Mouse (Mus musculus) stomach, embryonic 16.5 days (tissue): ENCODE data around the gene Idua. TPM values are rescaled to one million over a fixed set of nuclear protein-coding genes. Genes with fewer than 3 reads are reported as not detected.

Experiments used
- ATAC-seq: fragments of 200-750 bp; cut with Nextera tagmentation; 2 replicates; pipeline ENCODE4 v1.8.0; 2017; ENCODE audit warnings: moderate number of reproducible peaks, moderate TSS enrichment; ENCODE audit not compliant: insufficient read depth, low FRiP score
- H3K27ac ChIP-seq: fragments of 300-500 bp; sonication (generic); 2 replicates; pipeline ENCODE4 v1.5.1; 2014; ENCODE audit warnings: low read length
- H3K27me3 ChIP-seq: fragments of 300-500 bp; sonication (generic); 2 replicates; pipeline ENCODE4 v1.6.1; 2014; ENCODE audit warnings: low read length, control low read depth, mixed read lengths; ENCODE audit not compliant: control insufficient read depth, insufficient read depth
- H3K36me3 ChIP-seq: fragments of 300-500 bp; sonication (generic); 2 replicates; pipeline ENCODE4 v1.6.1; 2014; ENCODE audit warnings: low read length; ENCODE audit not compliant: control insufficient read depth, insufficient read depth
- H3K4me1 ChIP-seq: fragments of 300-500 bp; sonication (generic); 2 replicates; pipeline ENCODE4 v1.6.1; 2014; ENCODE audit warnings: low read length, control low read depth, mixed read lengths; ENCODE audit not compliant: control insufficient read depth, insufficient read depth
- H3K4me2 ChIP-seq: fragments of 300-500 bp; sonication (generic); 2 replicates; pipeline ENCODE4 v1.6.1; 2014; ENCODE audit warnings: low read depth, low read length, mixed read lengths
- H3K4me3 ChIP-seq: fragments of 300-500 bp; sonication (generic); replicated peaks from 2 replicates; pipeline ENCODE4 v1.5.1; 2014; ENCODE audit warnings: mild to moderate bottlenecking, low read length
- H3K9ac ChIP-seq: fragments of 300-500 bp; sonication (generic); 2 replicates; pipeline ENCODE4 v1.6.1; 2014; ENCODE audit warnings: low read length
- H3K9me3 ChIP-seq: fragments of 300-500 bp; sonication (generic); replicated peaks from 2 replicates; pipeline ENCODE4 v1.6.1; 2016; ENCODE audit warnings: low read length, control low read depth; ENCODE audit not compliant: control insufficient read depth
- WGBS: fragments of 180-500 bp; shearing (Covaris S2); extraction: QIAGEN DNeasy Blood & Tissue Kit; methylation state at CpG from one replicate; pipeline ENCODE4 v1.1.7; 2014; 5-methylcytosine and 5-hydroxymethylcytosine counted together
- polyA plus RNA-seq: library from polyadenylated mRNA; unstranded; fragments of >200 nt; fragmentation: Nextera tagmentation; extraction: Ambion mirVana; gene quantifications from 2 replicates; pipeline ENCODE4 v1.2.1, GENCODE M21; 2015

Idua gene
- polyA plus RNA-seq, 1 experiment from 2014 or later: 15.2 TPM

- no peak overlapping the region for H3K27ac ChIP-seq
- ATAC-seq: no peak
- peaks cover 6% of the 10 kb centered on the region for H3K4me1 ChIP-seq
- H3K36me3 ChIP-seq: peaks cover 7% of the 10 kb centered on the region; the same call in 1 of the 2 replicates
- H3K4me3 ChIP-seq: no peak overlapping the region
- no peaks in the 10 kb centered on the region for H3K27me3 ChIP-seq
- WGBS: 73% methylated on average over 2 of the region's 2 CpGs
- no peak overlapping the region for H3K4me2 ChIP-seq
- H3K9me3 ChIP-seq: no peaks in the 10 kb centered on the region
- no peak overlapping the region for H3K9ac ChIP-seq
Measured at GRCm38 (mm10) chr5:108707758-108708157, 47.6 kb downstream of the Idua start.

- Histone ChIP-seq H3K27ac (no peak overlapping the region), H3K4me1 (peaks cover 2% of the 10 kb centered on the region), H3K9ac (no peak overlapping the region), H3K27me3 (no peaks in the 10 kb centered on the region), H3K4me2 (no peak overlapping the region), H3K9me3 (no peaks in the 10 kb centered on the region), H3K4me3 (no peak overlapping the region), H3K36me3 (peaks cover 7% of the 10 kb centered on the region; the same call in 1 of the 2 replicates)
- no peak for ATAC-seq
- 86% methylated on average over 1 of the region's 1 CpGs for WGBS
Measured at GRCm38 (mm10) chr5:108708419-108708818, 48.3 kb downstream of the Idua start.

- H3K9me3 ChIP-seq: no peaks in the 10 kb centered on the region
- H3K4me2 ChIP-seq: no peak overlapping the region
- no peak overlapping the region for H3K27ac ChIP-seq
- no peaks in the 10 kb centered on the region for H3K4me1 ChIP-seq
- H3K27me3 ChIP-seq: no peaks in the 10 kb centered on the region
- no peak overlapping the region for H3K9ac ChIP-seq
- no peak for ATAC-seq
- no peak overlapping the region for H3K4me3 ChIP-seq
- WGBS: 48% methylated on average over 6 of the region's 6 CpGs
- peaks cover 7% of the 10 kb centered on the region; the same call in 1 of the 2 replicates for H3K36me3 ChIP-seq
Measured at GRCm38 (mm10) chr5:108708981-108709731, 49.0 kb downstream of the Idua start.

GRCm38 (mm10) chr5:108711968-108712367, 51.8 kb downstream of the Idua start:
- Histone ChIP-seq H3K9ac (no peak overlapping the region), H3K9me3 (no peaks in the 10 kb centered on the region), H3K27ac (no peak overlapping the region), H3K27me3 (no peaks in the 10 kb centered on the region), H3K4me1 (no peaks in the 10 kb centered on the region), H3K4me3 (no peak overlapping the region), H3K36me3 (no peaks in the 10 kb centered on the region), H3K4me2 (no peak overlapping the region)
- 68% methylated on average over 6 of the region's 6 CpGs for WGBS
- no peak for ATAC-seq

- no peak for ATAC-seq
- Histone ChIP-seq H3K36me3 (no peaks in the 10 kb centered on the region), H3K27ac (no peak overlapping the region), H3K4me1 (no peaks in the 10 kb centered on the region), H3K4me2 (no peak overlapping the region), H3K4me3 (no peak overlapping the region), H3K9ac (no peak overlapping the region), H3K9me3 (no peaks in the 10 kb centered on the region), H3K27me3 (no peaks in the 10 kb centered on the region)
- 90% methylated on average over 2 of the region's 2 CpGs for WGBS
Measured at GRCm38 (mm10) chr5:108713096-108713495, 53.0 kb downstream of the Idua start.

GRCm38 (mm10) chr5:108713691-108714090, 53.6 kb downstream of the Idua start:
- Histone ChIP-seq H3K36me3 (no peaks in the 10 kb centered on the region), H3K27ac (no peak overlapping the region), H3K4me3 (no peak overlapping the region), H3K9ac (no peak overlapping the region; the same call in 1 of the 2 replicates), H3K9me3 (no peaks in the 10 kb centered on the region), H3K4me1 (no peaks in the 10 kb centered on the region), H3K4me2 (no peak overlapping the region), H3K27me3 (no peaks in the 10 kb centered on the region)
- ATAC-seq: 0 out of 2 replicates have a peak, but pooled peaks have one; percentile 2

- WGBS: 50% methylated on average over 6 of the region's 6 CpGs
- H3K27ac ChIP-seq: no peak overlapping the region
- H3K4me1 ChIP-seq: no peaks in the 10 kb centered on the region
- no peak overlapping the region for H3K4me3 ChIP-seq
- no peaks in the 10 kb centered on the region for H3K27me3 ChIP-seq
- H3K4me2 ChIP-seq: no peak overlapping the region
- H3K9ac ChIP-seq: no peak overlapping the region; the same call in 1 of the 2 replicates
- H3K36me3 ChIP-seq: no peaks in the 10 kb centered on the region
- no peaks in the 10 kb centered on the region for H3K9me3 ChIP-seq
- ATAC-seq: peak; percentile 51; the same call in 1 of the 2 replicates
Measured at GRCm38 (mm10) chr5:108714149-108714548, 54.0 kb downstream of the Idua start.

GRCm38 (mm10) chr5:108715974-108716373, 55.8 kb downstream of the Idua start:
- WGBS: 70% methylated on average over 1 of the region's 1 CpGs
- H3K27me3 ChIP-seq: no peaks in the 10 kb centered on the region
- no peak overlapping the region for H3K4me3 ChIP-seq
- ATAC-seq: no peak
- H3K4me2 ChIP-seq: no peak overlapping the region
- no peaks in the 10 kb centered on the region for H3K36me3 ChIP-seq
- no peak overlapping the region for H3K27ac ChIP-seq
- no peaks in the 10 kb centered on the region for H3K9me3 ChIP-seq
- no peaks in the 10 kb centered on the region for H3K4me1 ChIP-seq
- no peak overlapping the region for H3K9ac ChIP-seq

GRCm38 (mm10) chr5:108718051-108718450, 57.9 kb downstream of the Idua start:
- 52% methylated on average over 4 of the region's 4 CpGs for WGBS
- Histone ChIP-seq H3K36me3 (no peaks in the 10 kb centered on the region), H3K4me2 (no peak overlapping the region), H3K4me3 (no peak overlapping the region), H3K27me3 (no peaks in the 10 kb centered on the region), H3K9me3 (no peaks in the 10 kb centered on the region), H3K4me1 (no peaks in the 10 kb centered on the region), H3K9ac (no peak overlapping the region), H3K27ac (no peak overlapping the region)
- ATAC-seq: no peak
